Mouse (Mus musculus) cortical plate, adult 2 months (tissue): ENCODE results near the gene Atxn7l1.

Source experiments
- CTCF ChIP-seq: fragments of 200-500 bp; IDR thresholded peaks from 2 replicates; pipeline ENCODE4 v1.5.1; 2011; ENCODE audit warnings: mild to moderate bottlenecking, control low read depth, low read length; ENCODE audit not compliant: insufficient read depth; ENCODE audit errors: extremely low read depth
- POLR2A ChIP-seq: fragments of 200-500 bp; IDR thresholded peaks from 2 replicates; pipeline ENCODE4 v1.6.1; 2011; ENCODE audit warnings: mild to moderate bottlenecking, low read length, control low read depth; ENCODE audit not compliant: insufficient read depth; ENCODE audit errors: extremely low read depth

- TF ChIP-seq POLR2A, result no peak
- TF ChIP-seq CTCF, result no peak
Observed at GRCm38 (mm10) chr12:33265877-33266276, 118.4 kb downstream of the Atxn7l1 start.
